Mouse (Mus musculus) stomach, embryonic 15.5 days (tissue): ENCODE data around the gene 1110008L16Rik. TPM values are rescaled to one million over a fixed set of nuclear protein-coding genes. Genes with fewer than 3 reads are reported as not detected.

Experiments used
- ATAC-seq: fragments of 200-750 bp; cut with Nextera tagmentation; 2 replicates; pipeline ENCODE4 v1.8.0; 2017; ENCODE audit warnings: low read depth, moderate number of reproducible peaks, moderate TSS enrichment; ENCODE audit not compliant: insufficient read depth, low FRiP score
- H3K27ac ChIP-seq: fragments of 300-500 bp; sonication (generic); 2 replicates; pipeline ENCODE4 v1.5.1; 2015; ENCODE audit warnings: mild to moderate bottlenecking, inconsistent platforms
- H3K27me3 ChIP-seq: fragments of 300-500 bp; sonication (generic); replicated peaks from 2 replicates; pipeline ENCODE4 v1.6.1; 2015; ENCODE audit warnings: inconsistent platforms
- H3K36me3 ChIP-seq: fragments of 300-500 bp; sonication (generic); 2 replicates; pipeline ENCODE4 v1.6.1; 2015; ENCODE audit warnings: inconsistent platforms
- H3K4me1 ChIP-seq: fragments of 300-500 bp; sonication (generic); 2 replicates; pipeline ENCODE4 v1.6.1; 2015; ENCODE audit warnings: inconsistent platforms
- H3K4me2 ChIP-seq: fragments of 300-500 bp; sonication (generic); 2 replicates; pipeline ENCODE4 v1.6.1; 2015; ENCODE audit warnings: mild to moderate bottlenecking, inconsistent platforms
- H3K4me3 ChIP-seq: fragments of 300-500 bp; sonication (generic); replicated peaks from 2 replicates; pipeline ENCODE4 v1.5.1; 2015; ENCODE audit warnings: inconsistent platforms
- H3K9ac ChIP-seq: fragments of 300-500 bp; sonication (generic); 2 replicates; pipeline ENCODE4 v1.6.1; 2015; ENCODE audit warnings: inconsistent platforms
- H3K9me3 ChIP-seq: fragments of 300-500 bp; sonication (generic); 2 replicates; pipeline ENCODE4 v1.6.1; 2016; ENCODE audit warnings: inconsistent platforms
- WGBS: fragments of 180-500 bp; shearing (Covaris S2); methylation state at CpG from one replicate; pipeline ENCODE4 v1.1.7; 2015; 5-methylcytosine and 5-hydroxymethylcytosine counted together
- polyA plus RNA-seq: library from polyadenylated mRNA; unstranded; fragments of >200 nt; fragmentation: Nextera tagmentation; extraction: Ambion mirVana; gene quantifications from 2 replicates; pipeline ENCODE4 v1.2.1, GENCODE M21; 2015

Gene 1110008L16Rik
- polyA plus RNA-seq, 1 experiment from 2014 or later = 22.2 TPM

- Histone ChIP-seq H3K36me3 (no peaks in the 10 kb centered on the region), H3K9ac (no peak overlapping the region), H3K4me1 (0 out of 2 replicates have a peak, but pooled peaks cover 2% of the 10 kb centered on the region), H3K4me2 (no peak overlapping the region), H3K27me3 (no peaks in the 10 kb centered on the region), H3K4me3 (no peak overlapping the region), H3K27ac (no peak overlapping the region), H3K9me3 (no peaks in the 10 kb centered on the region)
- WGBS = 71% methylated on average over 13 of the region's 13 CpGs
- no peak for ATAC-seq
Measured at GRCm38 (mm10) chr12:55344583-55344982, 45.2 kb downstream of the 1110008L16Rik start.

DNA sequence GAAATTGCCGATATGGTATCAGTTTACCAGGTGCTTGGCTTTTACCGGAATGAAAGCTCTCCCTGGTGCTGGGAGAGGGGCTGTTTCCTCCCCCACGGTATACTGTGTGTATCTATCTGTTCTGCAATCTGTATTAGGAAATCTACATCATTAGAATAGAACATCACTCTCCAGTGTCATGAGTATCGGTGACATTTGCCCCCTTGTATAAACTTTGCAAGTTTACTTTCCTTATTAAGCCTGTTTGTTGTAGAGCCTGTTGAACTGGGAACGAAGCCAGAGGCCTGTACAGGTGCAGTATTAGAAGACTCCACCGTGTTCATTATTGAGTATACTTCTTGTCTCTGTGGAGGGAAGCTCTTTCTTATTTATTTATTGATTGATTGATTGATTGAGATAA is 54.0 kb downstream of the 1110008L16Rik start:
- no peaks in the 10 kb centered on the region for H3K36me3 ChIP-seq
- no peaks in the 10 kb centered on the region for H3K4me1 ChIP-seq
- H3K9ac ChIP-seq = no peak overlapping the region
- no peaks in the 10 kb centered on the region for H3K9me3 ChIP-seq
- peak overlapping the region; percentile 55; the same call in 1 of the 2 replicates for H3K27ac ChIP-seq
- H3K4me3 ChIP-seq = no peak overlapping the region
- H3K4me2 ChIP-seq = no peak overlapping the region
- H3K27me3 ChIP-seq = no peaks in the 10 kb centered on the region
- WGBS = 31% methylated on average over 6 of the region's 6 CpGs
- peak; percentile 66 for ATAC-seq

DNA sequence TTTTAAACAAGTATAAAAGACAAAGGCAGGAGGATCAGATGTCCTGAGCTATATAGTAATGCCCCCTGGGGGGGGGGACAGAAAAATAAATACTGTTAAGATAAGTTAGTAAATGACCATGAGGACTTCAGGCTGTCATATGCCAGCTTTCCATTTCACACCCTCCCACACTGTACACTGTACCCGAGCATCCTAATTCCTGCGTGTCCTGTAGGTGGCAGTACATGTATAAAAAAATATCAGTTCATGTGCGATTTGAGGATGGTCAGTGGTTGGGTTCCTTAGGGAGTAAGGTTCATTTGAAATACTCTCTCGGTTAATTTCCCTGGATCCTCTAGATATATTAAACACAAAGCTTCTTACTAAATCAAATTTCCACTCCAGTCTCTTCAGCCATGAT is 55.5 kb downstream of the 1110008L16Rik start:
- Histone ChIP-seq H3K4me3 (no peak overlapping the region), H3K4me2 (no peak overlapping the region), H3K36me3 (no peaks in the 10 kb centered on the region), H3K27me3 (no peaks in the 10 kb centered on the region), H3K9ac (no peak overlapping the region), H3K9me3 (no peaks in the 10 kb centered on the region), H3K27ac (no peak overlapping the region), H3K4me1 (no peaks in the 10 kb centered on the region)
- ATAC-seq = no peak; the same call in 1 of the 2 replicates
- WGBS = 50% methylated on average over 4 of the region's 4 CpGs

GRCm38 (mm10) chr12:55357303-55357702 is 57.9 kb downstream of the 1110008L16Rik start:
- Histone ChIP-seq H3K27ac (no peak overlapping the region), H3K4me2 (no peak overlapping the region), H3K9me3 (no peaks in the 10 kb centered on the region), H3K4me1 (no peaks in the 10 kb centered on the region), H3K9ac (no peak overlapping the region), H3K4me3 (no peak overlapping the region), H3K27me3 (no peaks in the 10 kb centered on the region), H3K36me3 (no peaks in the 10 kb centered on the region)
- no peak for ATAC-seq
- 70% methylated on average over 1 of the region's 1 CpGs for WGBS

DNA sequence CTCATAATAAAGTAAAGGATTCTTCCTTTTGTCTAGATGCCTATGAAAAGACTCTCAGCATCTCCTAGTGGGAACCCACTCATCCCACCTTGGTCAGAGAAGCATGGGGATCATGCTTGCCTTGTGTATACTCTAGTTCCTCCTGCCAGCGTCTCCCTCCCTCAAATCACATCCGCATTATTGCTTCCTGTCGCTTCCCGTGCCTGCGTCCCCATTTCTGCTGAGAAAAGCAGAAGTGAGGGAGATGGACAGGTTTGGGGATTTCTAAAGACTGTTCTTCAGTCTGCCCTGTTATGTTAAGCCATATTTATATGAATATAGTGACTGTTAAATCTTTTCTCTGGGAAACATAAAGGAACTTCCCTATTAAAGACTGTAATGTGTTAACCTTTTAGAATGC is 61.6 kb downstream of the 1110008L16Rik start:
- Histone ChIP-seq H3K4me2 (no peak overlapping the region), H3K27me3 (no peaks in the 10 kb centered on the region), H3K27ac (no peak overlapping the region), H3K4me3 (no peak overlapping the region), H3K9me3 (no peaks in the 10 kb centered on the region), H3K9ac (no peak overlapping the region), H3K36me3 (no peaks in the 10 kb centered on the region), H3K4me1 (no peaks in the 10 kb centered on the region)
- 74% methylated on average over 5 of the region's 5 CpGs for WGBS
- no peak for ATAC-seq

- H3K27me3 ChIP-seq = no peaks in the 10 kb centered on the region
Measured at GRCm38 (mm10) chr12:55365083-55365482, 65.7 kb downstream of the 1110008L16Rik start.

DNA sequence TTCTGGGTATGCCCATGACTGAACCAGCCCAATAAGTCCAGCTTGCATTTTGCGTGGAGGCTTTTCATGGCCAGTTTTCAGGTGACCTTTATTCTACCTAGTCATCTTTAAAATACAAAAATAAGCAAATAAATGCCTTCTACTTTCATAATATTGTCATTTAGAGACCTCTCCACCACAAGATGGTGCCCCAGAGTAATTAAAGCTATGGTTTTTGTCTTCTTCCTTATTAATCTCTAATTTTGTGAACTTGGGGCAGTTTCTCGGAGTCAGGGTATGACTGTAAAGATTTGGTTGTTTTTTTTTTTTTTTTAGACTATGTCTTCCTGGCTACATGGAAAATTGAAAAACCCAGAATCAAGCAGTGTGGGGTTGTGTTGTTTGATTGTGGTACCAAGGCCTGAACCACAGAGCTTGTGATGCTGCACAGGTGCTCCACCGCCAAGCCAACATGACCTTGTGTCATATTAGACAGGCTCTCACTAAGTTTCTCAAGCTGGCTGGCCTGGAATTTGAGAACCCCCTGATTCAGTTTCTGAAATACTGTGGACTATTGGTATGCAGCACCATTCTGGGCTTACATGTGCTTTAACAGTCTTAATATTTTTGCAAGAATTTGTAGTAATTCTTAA is 73.2 kb downstream of the 1110008L16Rik start:
- ATAC-seq = no peak
- no peaks in the 10 kb centered on the region for H3K4me1 ChIP-seq
- no peaks in the 10 kb centered on the region for H3K27me3 ChIP-seq
- no peak overlapping the region for H3K4me2 ChIP-seq
- no peak overlapping the region for H3K4me3 ChIP-seq
- H3K9ac ChIP-seq = no peak overlapping the region
- 73% methylated on average over 3 of the region's 3 CpGs for WGBS
- no peak overlapping the region for H3K27ac ChIP-seq
- H3K9me3 ChIP-seq = no peaks in the 10 kb centered on the region
- H3K36me3 ChIP-seq = no peaks in the 10 kb centered on the region

More at GRCm38 (mm10) chr12:55365083-55365482, 65.7 kb downstream of the 1110008L16Rik start:
- no peak overlapping the region for H3K4me2 ChIP-seq
- no peak overlapping the region for H3K27ac ChIP-seq
- no peak overlapping the region for H3K4me3 ChIP-seq
- no peaks in the 10 kb centered on the region for H3K4me1 ChIP-seq
- H3K36me3 ChIP-seq = no peaks in the 10 kb centered on the region
- WGBS = 70% methylated on average over 2 of the region's 2 CpGs
- ATAC-seq = no peak
- H3K9ac ChIP-seq = no peak overlapping the region
- no peaks in the 10 kb centered on the region for H3K9me3 ChIP-seq

DNA sequence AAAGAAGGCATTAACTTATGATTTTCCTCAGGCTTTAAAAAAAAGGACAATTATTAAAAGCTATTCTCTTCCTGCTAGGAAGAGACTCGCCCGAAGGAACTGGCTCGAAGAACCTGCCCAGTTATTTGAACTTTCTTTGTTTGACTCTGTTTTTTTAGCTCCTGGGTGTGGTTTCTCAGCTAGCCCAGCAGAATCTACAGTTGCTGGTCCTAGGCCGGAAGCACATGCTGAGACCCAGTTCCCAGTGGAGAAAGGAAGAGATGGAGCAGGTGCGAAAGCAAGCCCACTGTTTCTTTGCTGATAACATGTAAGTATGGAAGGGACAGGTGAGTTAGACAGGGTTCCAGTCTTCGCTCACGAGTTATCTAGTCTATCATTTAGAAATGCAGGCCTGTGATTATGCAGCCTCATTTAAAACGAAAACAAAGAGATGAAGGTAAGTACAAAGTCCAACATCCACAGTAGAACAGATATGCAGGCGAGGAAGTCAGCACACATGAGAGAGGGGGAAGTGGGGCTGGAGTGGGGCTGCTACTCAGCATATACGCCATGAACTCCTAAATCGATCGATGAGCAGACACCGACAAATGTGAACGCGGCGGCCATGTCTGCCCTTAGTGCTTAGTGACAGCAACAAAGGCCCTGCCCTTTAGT is 77.7 kb downstream of the 1110008L16Rik start:
- no peak overlapping the region for H3K4me2 ChIP-seq
- no peaks in the 10 kb centered on the region for H3K27me3 ChIP-seq
- H3K4me1 ChIP-seq = no peaks in the 10 kb centered on the region
- 0 out of 2 replicates have a peak, but pooled peaks cover 6% of the 10 kb centered on the region for H3K36me3 ChIP-seq
- ATAC-seq = no peak
- H3K4me3 ChIP-seq = no peak overlapping the region
- no peaks in the 10 kb centered on the region for H3K9me3 ChIP-seq
- peak overlapping the region; percentile 55; the same call in 1 of the 2 replicates for H3K27ac ChIP-seq
- H3K9ac ChIP-seq = no peak overlapping the region
- 75% methylated on average over 16 of the region's 16 CpGs for WGBS

- ATAC-seq = no peak
- Histone ChIP-seq H3K27me3 (no peaks in the 10 kb centered on the region), H3K27ac (peak overlapping the region; percentile 2; the same call in 1 of the 2 replicates), H3K9me3 (no peaks in the 10 kb centered on the region), H3K9ac (no peak overlapping the region), H3K4me3 (no peak overlapping the region), H3K4me1 (no peaks in the 10 kb centered on the region), H3K4me2 (no peak overlapping the region), H3K36me3 (0 out of 2 replicates have a peak, but pooled peaks cover 6% of the 10 kb centered on the region)
- WGBS = 64% methylated on average over 6 of the region's 6 CpGs
Measured at GRCm38 (mm10) chr12:55377610-55377980, 78.2 kb downstream of the 1110008L16Rik start.

GRCm38 (mm10) chr12:55384023-55384749 is 84.8 kb downstream of the 1110008L16Rik start, which contains the start of gene Psma6:
TSS of gene Psma6 (plus strand) at chr12:55384222.
- 72% methylated on average over 10 of the region's 10 CpGs for WGBS
- no peak within 1 kb of the TSS for H3K9ac ChIP-seq
- no peak within 1 kb of the TSS for H3K27ac ChIP-seq
- no peaks in the 10 kb centered on the region for H3K9me3 ChIP-seq
- no peak within 1 kb of the TSS for H3K4me2 ChIP-seq
- no peaks in the 10 kb centered on the region for H3K27me3 ChIP-seq
- H3K4me3 ChIP-seq = no peak within 1 kb of the TSS
- 0 out of 2 replicates have a peak, but pooled peaks cover 4% of the 10 kb centered on the region for H3K36me3 ChIP-seq
- no peak for ATAC-seq
- H3K4me1 ChIP-seq = 0 out of 2 replicates have a peak, but pooled peaks cover 6% of the 10 kb centered on the region

DNA sequence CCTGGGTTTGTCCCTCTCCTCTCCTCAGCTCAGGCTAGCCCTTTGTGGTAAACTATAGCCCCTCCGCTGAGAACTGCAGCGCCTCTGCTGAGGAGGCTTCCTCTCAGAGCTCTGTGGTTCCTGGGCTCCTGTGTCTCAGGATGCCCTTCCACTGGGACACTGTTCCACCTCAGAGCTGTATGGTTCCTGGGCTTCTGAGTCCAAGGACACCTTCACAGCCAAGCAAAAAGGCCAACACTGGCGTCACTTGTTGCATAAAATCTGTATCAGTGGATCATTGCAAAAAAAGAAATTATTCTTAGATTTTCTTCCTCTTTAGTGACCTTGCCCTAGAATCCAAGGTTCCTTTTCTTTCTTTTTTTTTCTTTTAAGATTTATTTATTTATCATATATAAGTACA is 85.4 kb downstream of the 1110008L16Rik start:
- H3K4me2 ChIP-seq = no peak overlapping the region

GRCm38 (mm10) chr12:55385931-55386330 is 86.6 kb downstream of the 1110008L16Rik start:
- Histone ChIP-seq H3K9ac (no peak overlapping the region), H3K27ac (no peak overlapping the region), H3K4me2 (no peak overlapping the region), H3K4me3 (no peak overlapping the region), H3K4me1 (0 out of 2 replicates have a peak, but pooled peaks cover 6% of the 10 kb centered on the region), H3K27me3 (no peaks in the 10 kb centered on the region), H3K9me3 (no peaks in the 10 kb centered on the region), H3K36me3 (no peaks in the 10 kb centered on the region)
- 63% methylated on average over 6 of the region's 6 CpGs for WGBS
- no peak for ATAC-seq

More for the DNA sequence above, 85.4 kb downstream of the 1110008L16Rik start:
- 0 out of 2 replicates have a peak, but pooled peaks cover 6% of the 10 kb centered on the region for H3K4me1 ChIP-seq
- H3K27me3 ChIP-seq = no peaks in the 10 kb centered on the region
- no peak overlapping the region for H3K9ac ChIP-seq
- H3K36me3 ChIP-seq = no peaks in the 10 kb centered on the region
- 93% methylated on average over 3 of the region's 3 CpGs for WGBS
- H3K4me3 ChIP-seq = no peak overlapping the region
- no peaks in the 10 kb centered on the region for H3K9me3 ChIP-seq
- ATAC-seq = no peak
- H3K27ac ChIP-seq = no peak overlapping the region
